Mouse (Mus musculus): ENCODE measurements around the gene Secisbp2l. TPM values are rescaled to one million over a fixed set of nuclear protein-coding genes. Genes with fewer than 3 reads are reported as not detected.

Gene Secisbp2l
- polyA plus RNA-seq, 1 experiment from 2014 or later = 24.8 TPM

DNA sequence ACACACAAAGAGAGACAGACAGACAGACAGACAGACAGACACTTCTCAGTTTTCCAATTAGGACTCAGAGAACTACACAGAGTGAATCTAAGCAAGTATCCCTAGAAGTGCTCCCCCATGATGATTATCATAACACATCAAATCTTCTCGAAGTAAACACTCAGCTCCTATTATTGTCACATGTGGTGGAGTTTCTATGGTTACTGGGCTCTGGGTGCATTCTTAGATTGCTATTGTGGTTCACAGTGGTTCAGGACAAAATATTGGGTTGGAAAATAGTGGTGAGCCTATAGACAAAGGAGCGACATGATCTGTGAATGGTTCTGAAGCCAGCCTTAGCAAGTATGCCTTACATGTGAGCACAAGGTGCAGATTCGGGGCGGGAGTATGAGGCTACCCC, 19.3 kb upstream of the Secisbp2l start:
- H3K36me3 ChIP-seq (ENCODE audit: control insufficient read depth, insufficient read depth, low read length) = no peaks in the 10 kb centered on the region
- ATAC-seq (ENCODE audit: low FRiP score) = no peak
- no peaks in the 10 kb centered on the region for H3K9me3 ChIP-seq (ENCODE audit: control insufficient read depth, low read length)
- H3K27me3 ChIP-seq (ENCODE audit: control insufficient read depth, insufficient read depth, low read length) = no peaks in the 10 kb centered on the region
- H3K9ac ChIP-seq (ENCODE audit: low read length) = no peak overlapping the region
- H3K4me3 ChIP-seq (ENCODE audit: low read depth, low read length) = no peak overlapping the region
- no peak for DNase-seq (ENCODE audit: low spot score, missing footprints)
- H3K27ac ChIP-seq (ENCODE audit: low read depth, low read length) = no peak overlapping the region
- H3K4me1 ChIP-seq (ENCODE audit: control insufficient read depth, insufficient read depth, low read length) = no peaks in the 10 kb centered on the region
- no peak overlapping the region for H3K4me2 ChIP-seq
- WGBS = 79% methylated on average over 4 of the region's 4 CpGs

DNA sequence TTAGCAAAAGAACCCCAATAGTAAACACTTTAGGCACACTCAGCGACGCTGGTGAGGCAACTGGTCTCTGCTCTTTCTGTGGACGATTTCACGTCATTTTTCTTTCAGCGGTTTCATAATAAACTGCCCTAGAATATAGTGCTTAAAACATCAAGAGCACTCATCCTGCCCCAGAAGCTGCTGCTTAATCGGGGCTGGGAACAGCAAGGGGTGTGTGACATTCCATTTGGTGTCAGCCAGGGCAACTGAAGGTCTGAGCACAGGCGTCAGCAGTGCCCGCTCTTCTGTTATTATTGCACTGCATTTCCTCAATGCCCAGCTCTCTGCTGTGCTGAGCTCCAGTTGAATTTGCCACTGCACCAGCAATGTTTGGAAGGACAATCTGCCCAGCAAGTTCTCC, 18.4 kb upstream of the Secisbp2l start:
- Histone ChIP-seq H3K4me1 (ENCODE audit: control insufficient read depth, insufficient read depth, low read length) (no peaks in the 10 kb centered on the region), H3K4me2 (no peak overlapping the region), H3K9ac (ENCODE audit: low read length) (no peak overlapping the region), H3K36me3 (ENCODE audit: control insufficient read depth, insufficient read depth, low read length) (no peaks in the 10 kb centered on the region), H3K4me3 (ENCODE audit: low read depth, low read length) (no peak overlapping the region), H3K9me3 (ENCODE audit: control insufficient read depth, low read length) (no peaks in the 10 kb centered on the region), H3K27me3 (ENCODE audit: control insufficient read depth, insufficient read depth, low read length) (no peaks in the 10 kb centered on the region), H3K27ac (ENCODE audit: low read depth, low read length) (no peak overlapping the region)
- DNase-seq (ENCODE audit: low spot score, missing footprints) (no peak), ATAC-seq (ENCODE audit: low FRiP score) (no peak)
- WGBS = 76% methylated on average over 8 of the region's 8 CpGs

DNA sequence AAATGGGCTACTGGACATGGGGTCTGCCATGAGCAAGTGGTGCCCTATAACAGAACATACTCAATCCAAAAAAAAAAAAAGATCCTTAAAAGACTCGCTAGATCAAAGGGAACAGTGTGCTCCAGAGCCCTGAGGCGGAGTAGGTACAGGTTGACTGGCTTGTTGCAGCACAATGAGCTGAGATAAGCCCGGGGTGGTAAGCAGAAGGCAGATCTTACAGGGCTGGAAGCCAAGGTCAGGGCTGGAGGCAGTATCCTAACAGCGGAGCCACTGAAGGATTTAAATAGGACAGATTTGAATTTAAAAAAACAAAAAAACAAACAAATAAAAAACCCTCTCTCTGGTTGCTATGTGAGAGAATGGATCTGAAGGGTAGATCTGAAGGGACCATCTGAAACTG, 17.8 kb upstream of the Secisbp2l start:
- Histone ChIP-seq H3K4me3 (ENCODE audit: low read depth, low read length) (no peak overlapping the region), H3K4me1 (ENCODE audit: control insufficient read depth, insufficient read depth, low read length) (no peaks in the 10 kb centered on the region), H3K9ac (ENCODE audit: low read length) (no peak overlapping the region), H3K27ac (ENCODE audit: low read depth, low read length) (no peak overlapping the region), H3K9me3 (ENCODE audit: control insufficient read depth, low read length) (no peaks in the 10 kb centered on the region), H3K4me2 (no peak overlapping the region), H3K36me3 (ENCODE audit: control insufficient read depth, insufficient read depth, low read length) (no peaks in the 10 kb centered on the region), H3K27me3 (ENCODE audit: control insufficient read depth, insufficient read depth, low read length) (no peaks in the 10 kb centered on the region)
- ATAC-seq (ENCODE audit: low FRiP score) (no peak), DNase-seq (ENCODE audit: low spot score, missing footprints) (no peak)
- WGBS = 82% methylated on average over 4 of the region's 4 CpGs

DNA sequence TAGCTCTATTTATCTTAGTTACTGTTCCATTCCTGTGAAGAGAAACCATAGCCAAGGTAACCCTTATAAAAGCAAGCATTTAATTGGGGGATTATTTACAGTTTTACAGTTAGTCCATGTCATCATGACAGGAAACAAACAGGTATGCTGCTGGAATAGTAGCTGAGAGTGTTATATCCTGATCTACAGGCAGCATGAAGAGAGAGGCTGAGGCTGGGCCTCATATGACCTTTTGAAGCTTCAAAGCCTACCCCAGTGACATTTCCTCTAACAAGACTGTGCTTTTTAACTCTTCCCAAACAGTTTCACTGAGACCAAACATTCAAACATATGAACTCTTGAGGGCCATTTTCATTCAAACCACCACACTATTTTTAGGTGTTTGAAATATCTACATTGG, 15.2 kb upstream of the Secisbp2l start:
- no peaks in the 10 kb centered on the region for H3K27me3 ChIP-seq (ENCODE audit: control insufficient read depth, insufficient read depth, low read length)
- no peaks in the 10 kb centered on the region for H3K9me3 ChIP-seq (ENCODE audit: control insufficient read depth, low read length)
- H3K9ac ChIP-seq (ENCODE audit: low read length) = no peak overlapping the region
- H3K4me1 ChIP-seq (ENCODE audit: control insufficient read depth, insufficient read depth, low read length) = no peaks in the 10 kb centered on the region
- H3K36me3 ChIP-seq (ENCODE audit: control insufficient read depth, insufficient read depth, low read length) = no peaks in the 10 kb centered on the region
- DNase-seq (ENCODE audit: low spot score, missing footprints) (no peak), ATAC-seq (ENCODE audit: low FRiP score) (no peak)
- H3K4me3 ChIP-seq (ENCODE audit: low read depth, low read length) = no peak overlapping the region
- H3K27ac ChIP-seq (ENCODE audit: low read depth, low read length) = no peak overlapping the region
- no peak overlapping the region for H3K4me2 ChIP-seq

DNA sequence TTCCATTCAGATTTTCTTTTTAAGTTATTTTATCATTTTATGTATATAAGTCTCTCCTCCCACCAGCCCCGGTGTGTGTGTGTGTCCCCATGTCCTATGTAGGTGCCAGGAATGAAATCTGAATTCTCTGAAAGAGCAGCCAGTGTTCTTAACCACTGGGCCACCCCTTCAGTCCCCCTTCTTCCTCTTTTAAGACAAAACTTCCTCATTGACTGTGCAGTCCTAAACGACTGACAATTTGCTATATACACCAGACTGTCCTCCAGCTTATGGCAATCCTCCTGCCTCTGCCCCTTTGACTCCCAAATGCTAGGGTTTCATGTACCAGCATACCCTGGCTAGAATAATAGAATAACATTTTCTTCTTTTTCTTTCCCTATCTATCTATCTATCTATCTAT, 12.4 kb upstream of the Secisbp2l start:
- H3K4me2 ChIP-seq = no peak overlapping the region
- 88% methylated on average over 2 of the region's 2 CpGs for WGBS
- no peaks in the 10 kb centered on the region for H3K4me1 ChIP-seq (ENCODE audit: control insufficient read depth, insufficient read depth, low read length)
- no peak overlapping the region for H3K4me3 ChIP-seq (ENCODE audit: low read depth, low read length)
- H3K27ac ChIP-seq (ENCODE audit: low read depth, low read length) = no peak overlapping the region
- no peak overlapping the region for H3K9ac ChIP-seq (ENCODE audit: low read length)
- H3K27me3 ChIP-seq (ENCODE audit: control insufficient read depth, insufficient read depth, low read length) = no peaks in the 10 kb centered on the region
- no peak for ATAC-seq (ENCODE audit: low FRiP score)
- DNase-seq (ENCODE audit: low spot score, missing footprints) = no peak
- no peaks in the 10 kb centered on the region for H3K9me3 ChIP-seq (ENCODE audit: control insufficient read depth, low read length)
- no peaks in the 10 kb centered on the region for H3K36me3 ChIP-seq (ENCODE audit: control insufficient read depth, insufficient read depth, low read length)

DNA sequence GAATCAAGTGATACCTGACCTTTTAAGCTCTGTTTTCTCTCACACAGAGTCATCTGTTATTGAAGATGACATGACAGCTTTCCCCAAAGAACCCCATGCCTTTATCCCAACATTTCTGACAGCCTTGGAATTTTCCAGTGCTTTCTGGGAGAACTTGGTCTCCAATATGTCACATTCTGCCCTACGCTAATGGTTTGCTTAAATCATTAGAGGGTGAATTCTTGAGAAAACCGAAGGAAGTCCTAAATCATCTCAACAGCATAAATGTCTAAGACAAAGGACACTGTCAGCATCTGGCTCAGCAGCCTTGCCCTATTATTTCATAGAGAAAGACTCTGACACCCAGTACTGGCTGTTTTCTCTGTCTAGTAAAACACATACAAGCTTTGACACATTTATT, 11.5 kb upstream of the Secisbp2l start:
- no peak overlapping the region for H3K4me2 ChIP-seq
- DNase-seq (ENCODE audit: low spot score, missing footprints) (no peak), ATAC-seq (ENCODE audit: low FRiP score) (no peak)
- H3K27ac ChIP-seq (ENCODE audit: low read depth, low read length) = no peak overlapping the region
- H3K27me3 ChIP-seq (ENCODE audit: control insufficient read depth, insufficient read depth, low read length) = no peaks in the 10 kb centered on the region
- no peak overlapping the region for H3K4me3 ChIP-seq (ENCODE audit: low read depth, low read length)
- H3K9ac ChIP-seq (ENCODE audit: low read length) = no peak overlapping the region
- H3K9me3 ChIP-seq (ENCODE audit: control insufficient read depth, low read length) = no peaks in the 10 kb centered on the region
- no peaks in the 10 kb centered on the region for H3K4me1 ChIP-seq (ENCODE audit: control insufficient read depth, insufficient read depth, low read length)
- WGBS = 93% methylated on average over 2 of the region's 2 CpGs
- no peaks in the 10 kb centered on the region for H3K36me3 ChIP-seq (ENCODE audit: control insufficient read depth, insufficient read depth, low read length)

DNA sequence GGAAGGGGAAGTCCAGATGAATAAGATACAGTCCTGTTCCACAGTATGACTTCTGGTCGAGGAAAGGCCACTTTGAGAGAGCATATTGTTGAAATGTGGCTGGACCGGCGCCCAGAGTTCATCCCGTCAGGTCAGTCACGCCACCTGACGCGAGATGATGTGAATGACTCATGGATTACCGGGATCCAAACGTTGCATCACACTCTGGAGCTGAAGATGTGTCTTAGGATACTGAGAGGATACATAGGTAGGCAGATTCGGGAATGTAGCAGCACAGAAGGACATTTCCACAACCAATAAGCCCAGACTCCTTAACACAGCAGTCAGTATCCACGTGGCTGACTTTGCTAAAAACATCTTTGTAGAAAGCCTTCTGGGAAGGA, 10.2 kb upstream of the Secisbp2l start:
- Histone ChIP-seq H3K4me3 (ENCODE audit: low read depth, low read length) (no peak overlapping the region), H3K36me3 (ENCODE audit: control insufficient read depth, insufficient read depth, low read length) (no peaks in the 10 kb centered on the region), H3K9me3 (ENCODE audit: control insufficient read depth, low read length) (no peaks in the 10 kb centered on the region), H3K27ac (ENCODE audit: low read depth, low read length) (no peak overlapping the region), H3K4me2 (no peak overlapping the region), H3K27me3 (ENCODE audit: control insufficient read depth, insufficient read depth, low read length) (no peaks in the 10 kb centered on the region), H3K9ac (ENCODE audit: low read length) (no peak overlapping the region), H3K4me1 (ENCODE audit: control insufficient read depth, insufficient read depth, low read length) (no peaks in the 10 kb centered on the region)
- ATAC-seq (ENCODE audit: low FRiP score) (no peak), DNase-seq (ENCODE audit: low spot score, missing footprints) (no peak)
- 90% methylated on average over 11 of the region's 11 CpGs for WGBS

DNA sequence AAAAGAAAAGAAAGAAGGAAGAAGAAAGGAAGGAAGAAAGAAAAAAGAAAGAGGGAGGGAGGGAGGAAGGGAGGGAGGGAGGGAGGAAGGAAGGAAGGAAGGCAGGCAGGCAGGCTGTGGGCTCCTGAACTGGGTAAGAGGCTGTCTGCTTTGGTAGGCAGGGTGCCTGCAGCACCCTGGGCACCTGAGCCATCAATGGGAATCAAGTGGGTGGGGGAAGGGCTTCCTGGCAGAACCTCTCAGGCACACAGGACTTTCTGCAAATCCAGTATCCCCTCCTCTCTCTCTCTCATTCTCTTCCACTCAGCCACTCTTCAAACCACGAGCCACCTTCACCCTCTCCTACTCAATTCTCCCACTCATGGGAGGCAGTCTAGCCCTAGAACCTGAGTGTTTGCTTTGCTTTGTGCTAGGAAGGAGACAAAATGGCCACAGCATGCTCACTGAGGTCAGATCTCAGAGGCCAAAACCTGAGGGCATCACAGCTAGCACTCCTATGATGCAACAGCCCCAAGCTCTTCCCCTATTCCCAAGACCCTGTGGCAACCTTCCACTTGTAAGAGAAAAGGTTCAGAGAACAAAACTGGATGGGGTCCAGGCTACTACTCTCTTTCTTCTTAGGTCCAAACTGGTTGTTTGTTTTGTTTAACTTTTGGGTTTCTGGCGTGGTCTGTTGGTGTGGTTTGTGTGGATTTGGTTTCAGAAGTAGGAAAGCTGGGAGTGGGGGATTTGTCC, 9.6 kb upstream of the Secisbp2l start:
- no peaks in the 10 kb centered on the region for H3K9me3 ChIP-seq (ENCODE audit: control insufficient read depth, low read length)
- DNase-seq (ENCODE audit: low spot score, missing footprints) (no peak), ATAC-seq (ENCODE audit: low FRiP score) (no peak)
- H3K27me3 ChIP-seq (ENCODE audit: control insufficient read depth, insufficient read depth, low read length) = no peaks in the 10 kb centered on the region
- H3K36me3 ChIP-seq (ENCODE audit: control insufficient read depth, insufficient read depth, low read length) = no peaks in the 10 kb centered on the region
- H3K4me2 ChIP-seq = no peak overlapping the region
- H3K4me3 ChIP-seq (ENCODE audit: low read depth, low read length) = no peak overlapping the region
- WGBS = 73% methylated on average over 2 of the region's 2 CpGs
- H3K4me1 ChIP-seq (ENCODE audit: control insufficient read depth, insufficient read depth, low read length) = no peaks in the 10 kb centered on the region
- H3K9ac ChIP-seq (ENCODE audit: low read length) = no peak overlapping the region
- H3K27ac ChIP-seq (ENCODE audit: low read depth, low read length) = no peak overlapping the region

DNA sequence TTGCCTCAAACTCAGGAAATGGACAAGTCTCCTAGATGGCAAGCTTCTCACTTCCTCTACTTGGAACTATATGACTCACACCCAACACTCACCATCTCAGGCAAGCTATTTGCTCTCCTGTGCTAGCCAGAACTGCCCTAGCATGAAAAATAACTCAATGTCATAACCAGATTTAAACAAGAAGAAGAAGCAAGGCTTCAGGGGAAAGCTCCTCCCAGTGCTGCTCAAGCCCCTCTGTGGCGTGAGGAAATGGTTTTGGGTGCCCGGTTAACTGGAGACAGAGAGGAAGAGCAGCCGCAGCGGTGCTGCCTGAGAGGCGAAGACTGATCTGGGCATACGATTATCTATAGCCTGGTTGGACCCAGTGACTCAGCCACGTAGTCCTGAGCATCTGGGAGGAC, 8.8 kb upstream of the Secisbp2l start:
- H3K27me3 ChIP-seq (ENCODE audit: control insufficient read depth, insufficient read depth, low read length) = no peaks in the 10 kb centered on the region
- no peak for ATAC-seq (ENCODE audit: low FRiP score)
- WGBS = 68% methylated on average over 7 of the region's 7 CpGs
- no peaks in the 10 kb centered on the region for H3K4me1 ChIP-seq (ENCODE audit: control insufficient read depth, insufficient read depth, low read length)
- H3K4me3 ChIP-seq (ENCODE audit: low read depth, low read length) = no peak overlapping the region
- H3K9me3 ChIP-seq (ENCODE audit: control insufficient read depth, low read length) = no peaks in the 10 kb centered on the region
- no peak for DNase-seq (ENCODE audit: low spot score, missing footprints)
- H3K4me2 ChIP-seq = no peak overlapping the region
- no peaks in the 10 kb centered on the region for H3K36me3 ChIP-seq (ENCODE audit: control insufficient read depth, insufficient read depth, low read length)
- H3K27ac ChIP-seq (ENCODE audit: low read depth, low read length) = no peak overlapping the region
- H3K9ac ChIP-seq (ENCODE audit: low read length) = no peak overlapping the region

Data from midbrain, embryonic 11.5 days (tissue).